Mouse (Mus musculus): Measurements from ENCODE around the gene Lage3.

DNA sequence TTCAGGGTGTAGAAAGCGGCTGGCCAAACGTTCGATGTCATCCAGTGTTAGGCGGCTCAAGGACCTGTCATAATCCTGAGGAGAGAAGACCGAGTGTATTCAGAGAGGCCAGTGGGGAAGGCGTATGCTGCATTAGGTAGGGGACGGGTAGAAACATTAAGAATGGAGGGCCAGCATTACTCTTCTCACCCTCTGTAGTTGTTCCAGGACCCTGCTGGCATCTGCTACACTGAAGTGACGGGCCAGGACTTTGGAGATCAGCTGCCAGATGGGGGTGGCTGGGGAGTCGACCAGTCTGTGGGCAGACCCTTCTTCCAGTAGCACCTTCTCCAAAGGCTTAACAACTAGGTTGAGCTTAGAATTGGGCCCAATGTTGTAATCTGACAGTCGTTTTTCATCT is 14.1 kb upstream of the Lage3 start:
- TF ChIP-seq CTCF (IDR thresholded peaks at IDR 0.05) (no peak), EP300 (IDR thresholded peaks at IDR 0.05) (no peak)

All from lung, postnatal 0 days (tissue).